Mouse (Mus musculus): ENCODE data around the gene Aim2.

Gene Aim2

GRCm38 (mm10) chr1:173345112-173345511, 5.6 kb upstream of the Aim2 start:
- no peak for DNase-seq (ENCODE audit: low spot score)

GRCm38 (mm10) chr1:173348527-173348926, 2.2 kb upstream of the Aim2 start:
- DNase-seq (ENCODE audit: low spot score) = no peak

GRCm38 (mm10) chr1:173349192-173349591, 1.5 kb upstream of the Aim2 start:
- no peak for DNase-seq (ENCODE audit: low spot score)

- peak; percentile 24 for DNase-seq (ENCODE audit: low spot score)
Measured at GRCm38 (mm10) chr1:173349946-173350345, 733 bp upstream of the Aim2 start.

- no peak for DNase-seq (ENCODE audit: low spot score)
Measured at GRCm38 (mm10) chr1:173355107-173355846, 4.6 kb downstream of the Aim2 start.

GRCm38 (mm10) chr1:173356699-173357098, 6.0 kb downstream of the Aim2 start:
- DNase-seq (ENCODE audit: low spot score) = no peak

GRCm38 (mm10) chr1:173357799-173358198, 7.1 kb downstream of the Aim2 start:
- DNase-seq (ENCODE audit: low spot score) = no peak

GRCm38 (mm10) chr1:173359590-173360290, 9.1 kb downstream of the Aim2 start:
- DNase-seq (ENCODE audit: low spot score) = no peak

GRCm38 (mm10) chr1:173361651-173362050, 11.0 kb downstream of the Aim2 start:
- peak; percentile 11 for DNase-seq (ENCODE audit: low spot score)

- DNase-seq (ENCODE audit: low spot score) = no peak
Measured at GRCm38 (mm10) chr1:173363436-173363835, 12.8 kb downstream of the Aim2 start.

- DNase-seq (ENCODE audit: low spot score) = no peak
Measured at GRCm38 (mm10) chr1:173364125-173364800, 13.6 kb downstream of the Aim2 start.

GRCm38 (mm10) chr1:173365970-173366409, 15.3 kb downstream of the Aim2 start:
- no peak for DNase-seq (ENCODE audit: low spot score)

- DNase-seq (ENCODE audit: low spot score) = no peak
Measured at GRCm38 (mm10) chr1:173366701-173367355, 16.1 kb downstream of the Aim2 start.

GRCm38 (mm10) chr1:173367356-173368046, 16.8 kb downstream of the Aim2 start, which contains the start of gene Cadm3:
Gene Cadm3 (minus strand): TSS chr1:173367695.
- no peak for DNase-seq (ENCODE audit: low spot score)

- DNase-seq (ENCODE audit: low spot score) = no peak
Measured at GRCm38 (mm10) chr1:173369611-173370010, 18.9 kb downstream of the Aim2 start.

- DNase-seq (ENCODE audit: low spot score) = no peak
Measured at GRCm38 (mm10) chr1:173370456-173370855, 19.8 kb downstream of the Aim2 start.

- DNase-seq (ENCODE audit: low spot score) = no peak
Measured at GRCm38 (mm10) chr1:173371586-173371985, 20.9 kb downstream of the Aim2 start.

- no peak for DNase-seq (ENCODE audit: low spot score)
Measured at GRCm38 (mm10) chr1:173374020-173374419, 23.3 kb downstream of the Aim2 start.

- DNase-seq (ENCODE audit: low spot score) = peak; percentile 4
Measured at GRCm38 (mm10) chr1:173377380-173378112, 26.9 kb downstream of the Aim2 start.

GRCm38 (mm10) chr1:173381436-173381835, 30.8 kb downstream of the Aim2 start:
- no peak for DNase-seq (ENCODE audit: low spot score)

GRCm38 (mm10) chr1:173389431-173389830, 38.8 kb downstream of the Aim2 start:
- no peak for DNase-seq (ENCODE audit: low spot score)

Data from ovary, postnatal 10 days (tissue).